Mouse (Mus musculus) activated CD4-positive, CD25-positive, alpha-beta regulatory T cell, adult 4 months (primary cell): ENCODE data around the gene 9130409I23Rik. TPM values are rescaled to one million over a fixed set of nuclear protein-coding genes. Genes with fewer than 3 reads are reported as not detected.
"Not testable (repeated sequence)": the region's sequence is repeated elsewhere in the genome, so short reads cannot be mapped to it uniquely, and the experiment has no call there.

Experiments
- ATAC-seq: one replicate; pipeline ENCODE4 v1.8.0; 2017
- polyA plus RNA-seq, 2 experiments: library from polyadenylated mRNA; unstranded; fragments of 100-300 nt; shearing (Covaris generic); gene quantifications; one replicate each; pipeline ENCODE4 v1.2.1; 2017

9130409I23Rik gene
- polyA plus RNA-seq, 2 experiments from 2014 or later = 0.29 TPM; not detected in 1

GRCm38 (mm10) chr1:181035015-181035778 lies 15.8 kb upstream of the 9130409I23Rik start:
- not testable (repeated sequence) for ATAC-seq

GRCm38 (mm10) chr1:181037623-181038022 lies 13.4 kb upstream of the 9130409I23Rik start:
- no peak for ATAC-seq

- ATAC-seq = peak; percentile 43
Observed at GRCm38 (mm10) chr1:181039652-181040051, 11.4 kb upstream of the 9130409I23Rik start.

- no peak for ATAC-seq
Observed at GRCm38 (mm10) chr1:181047520-181047919, 3.5 kb upstream of the 9130409I23Rik start.

GRCm38 (mm10) chr1:181049328-181049842 lies 1.7 kb upstream of the 9130409I23Rik start:
- no peak for ATAC-seq

GRCm38 (mm10) chr1:181052898-181053297 lies 1.9 kb downstream of the 9130409I23Rik start:
- ATAC-seq = no peak

- no peak for ATAC-seq
Observed at GRCm38 (mm10) chr1:181061784-181062485, 10.9 kb downstream of the 9130409I23Rik start.

- no peak for ATAC-seq
Observed at GRCm38 (mm10) chr1:181063991-181064390, 13.0 kb downstream of the 9130409I23Rik start.

GRCm38 (mm10) chr1:181064648-181065047 lies 13.6 kb downstream of the 9130409I23Rik start:
- no peak for ATAC-seq

GRCm38 (mm10) chr1:181068344-181068743 lies 17.3 kb downstream of the 9130409I23Rik start:
- ATAC-seq = no peak

- ATAC-seq = no peak
Observed at GRCm38 (mm10) chr1:181069671-181070070, 18.6 kb downstream of the 9130409I23Rik start.

- no peak for ATAC-seq
Observed at GRCm38 (mm10) chr1:181073075-181073474, 22.0 kb downstream of the 9130409I23Rik start.

GRCm38 (mm10) chr1:181084021-181084420 lies 33.0 kb downstream of the 9130409I23Rik start:
- no peak for ATAC-seq

GRCm38 (mm10) chr1:181090048-181090447 lies 39.0 kb downstream of the 9130409I23Rik start:
- ATAC-seq = no peak

Other genes with a start within 250 kb of the 9130409I23Rik start
- 100 to 1,000 TPM; 737 to 878 TPM for gene H3f3a, start 237.3 kb upstream of the 9130409I23Rik start, polyA plus RNA-seq
- 10 to 100 TPM; 32.3 to 34.1 TPM for gene Sde2, start 200.1 kb upstream of the 9130409I23Rik start, polyA plus RNA-seq
- not detected for gene Lefty2, start 158.1 kb upstream of the 9130409I23Rik start, polyA plus RNA-seq
- gene Pycr2, start 146.9 kb upstream of the 9130409I23Rik start, polyA plus RNA-seq = 10 to 100 TPM; 44.3 to 45.6 TPM
- not detected for gene Lefty1, start 116.2 kb upstream of the 9130409I23Rik start, polyA plus RNA-seq
- 10 to 100 TPM; 13.5 to 13.7 TPM for gene Tmem63a, start 108.9 kb upstream of the 9130409I23Rik start, polyA plus RNA-seq
- 100 to 1,000 TPM; 125 to 176 TPM for gene Ephx1, start 30.3 kb upstream of the 9130409I23Rik start, polyA plus RNA-seq
- 10 to 100 TPM; 27.8 to 37.9 TPM for gene Nvl, start 93.0 kb downstream of the 9130409I23Rik start, polyA plus RNA-seq
- gene Cnih4, start 93.5 kb downstream of the 9130409I23Rik start, polyA plus RNA-seq = 10 to 100 TPM; 71.6 to 91.0 TPM
- gene Wdr26, start 160.8 kb downstream of the 9130409I23Rik start, polyA plus RNA-seq = 10 to 100 TPM; 34.8 to 59.7 TPM